Mouse (Mus musculus) lung, postnatal 4 days (tissue): ENCODE data around the gene Oxnad1.
A peak's percentile ranks its signal among the peaks of the same experiment; 100 is the strongest.
"Not testable (repeated sequence)": the region's sequence is repeated elsewhere in the genome, so short reads cannot be mapped to it uniquely, and the experiment has no call there.

Experiments
- DNase-seq, 2 experiments: peaks; one replicate each; pipeline ENCODE4 v3.0.0; 2021

The Oxnad1 gene

GRCm38 (mm10) chr14:32084761-32085485 is at the start of gene Oxnad1:
Gene Oxnad1, plus strand, starts transcription at chr14:32085374.
- DNase-seq, result no peak

GRCm38 (mm10) chr14:32036482-32036881 is 48.7 kb upstream of the Oxnad1 start:
- no peak for DNase-seq

- no peak for DNase-seq
Observed at GRCm38 (mm10) chr14:32037661-32038252, 47.4 kb upstream of the Oxnad1 start.

- no peak for DNase-seq
Observed at GRCm38 (mm10) chr14:32042108-32042507, 43.1 kb upstream of the Oxnad1 start.

- DNase-seq, result no peak
Observed at GRCm38 (mm10) chr14:32046357-32046756, 38.8 kb upstream of the Oxnad1 start.

GRCm38 (mm10) chr14:32050171-32050570 is 35.0 kb upstream of the Oxnad1 start:
- DNase-seq, result no peak

- peak in 1 of 2 experiments; percentile 10 for DNase-seq
Observed at GRCm38 (mm10) chr14:32053895-32054294, 31.3 kb upstream of the Oxnad1 start.

GRCm38 (mm10) chr14:32054788-32055187 is 30.4 kb upstream of the Oxnad1 start:
- DNase-seq, result no peak

- peak in 1 of 2 experiments; percentile 8 for DNase-seq
Observed at GRCm38 (mm10) chr14:32055781-32056180, 29.4 kb upstream of the Oxnad1 start.

GRCm38 (mm10) chr14:32056675-32057074 is 28.5 kb upstream of the Oxnad1 start:
- peak; percentile 17 to 18 for DNase-seq

GRCm38 (mm10) chr14:32057664-32058063 is 27.5 kb upstream of the Oxnad1 start:
- no peak for DNase-seq

- DNase-seq, result peak in 1 of 2 experiments; percentile 4
Observed at GRCm38 (mm10) chr14:32061398-32061797, 23.8 kb upstream of the Oxnad1 start.

GRCm38 (mm10) chr14:32072807-32073206 is 12.4 kb upstream of the Oxnad1 start:
- DNase-seq, result no peak

GRCm38 (mm10) chr14:32073211-32073685 is 11.9 kb upstream of the Oxnad1 start:
- peak; percentile 55 to 69 for DNase-seq

GRCm38 (mm10) chr14:32073901-32074300 is 11.3 kb upstream of the Oxnad1 start:
- no peak for DNase-seq

- DNase-seq, result peak; percentile 36 to 73
Observed at GRCm38 (mm10) chr14:32076896-32077575, 8.1 kb upstream of the Oxnad1 start.

GRCm38 (mm10) chr14:32081026-32081425 is 4.1 kb upstream of the Oxnad1 start:
- no peak for DNase-seq

- DNase-seq, result no peak
Observed at GRCm38 (mm10) chr14:32082891-32083290, 2.3 kb upstream of the Oxnad1 start.

- DNase-seq, result no peak
Observed at GRCm38 (mm10) chr14:32083466-32083865, 1.7 kb upstream of the Oxnad1 start.

GRCm38 (mm10) chr14:32085486-32086201 is 470 bp downstream of the Oxnad1 start, which contains the start of gene Dph3:
Gene Dph3, minus strand, starts transcription at chr14:32085729.
- peak; percentile 99 for DNase-seq

GRCm38 (mm10) chr14:32086226-32086625 is 1.1 kb downstream of the Oxnad1 start:
- DNase-seq, result no peak

GRCm38 (mm10) chr14:32087584-32088248 is 2.5 kb downstream of the Oxnad1 start:
- DNase-seq, result not testable (repeated sequence)
